Mouse (Mus musculus) intestine, embryonic 16.5 days (tissue): Measurements from ENCODE around the gene Hyou1. TPM values are rescaled to one million over a fixed set of nuclear protein-coding genes. Genes with fewer than 3 reads are reported as not detected.
"Not testable (repeated sequence)": the region's sequence is repeated elsewhere in the genome, so short reads cannot be mapped to it uniquely, and the experiment has no call there.

ENCODE experiments used
- ATAC-seq: fragments of 200-750 bp; cut with Nextera tagmentation; 2 replicates; pipeline ENCODE4 v1.8.0; 2017; ENCODE audit warnings: moderate TSS enrichment, moderate library complexity
- H3K27ac ChIP-seq: fragments of 300-500 bp; sonication (generic); 2 replicates; pipeline ENCODE4 v1.5.1; 2014; ENCODE audit warnings: mild to moderate bottlenecking, low read length
- H3K27me3 ChIP-seq: fragments of 300-500 bp; sonication (generic); replicated peaks from 2 replicates; pipeline ENCODE4 v1.6.1; 2014; ENCODE audit warnings: low read length, control low read depth, mixed read lengths; ENCODE audit not compliant: control insufficient read depth, insufficient read depth
- H3K36me3 ChIP-seq: fragments of 300-500 bp; sonication (generic); 2 replicates; pipeline ENCODE4 v1.6.1; 2014; ENCODE audit warnings: low read length, control low read depth; ENCODE audit not compliant: control insufficient read depth, insufficient read depth
- H3K4me1 ChIP-seq: fragments of 300-500 bp; sonication (generic); 2 replicates; pipeline ENCODE4 v1.6.1; 2014; ENCODE audit warnings: low read length, control low read depth, mixed read lengths; ENCODE audit not compliant: control insufficient read depth, insufficient read depth
- H3K4me2 ChIP-seq: fragments of 300-500 bp; sonication (generic); 2 replicates; pipeline ENCODE4 v1.6.1; 2014; ENCODE audit warnings: low read depth, low read length, control low read depth
- H3K4me3 ChIP-seq: fragments of 300-500 bp; sonication (generic); 2 replicates; pipeline ENCODE4 v1.5.1; 2014; ENCODE audit warnings: mild to moderate bottlenecking, low read length
- H3K9ac ChIP-seq: fragments of 300-500 bp; sonication (generic); 2 replicates; pipeline ENCODE4 v1.6.1; 2014; ENCODE audit warnings: low read depth, low read length
- H3K9me3 ChIP-seq: fragments of 300-500 bp; sonication (generic); 2 replicates; pipeline ENCODE4 v1.6.1; 2016; ENCODE audit warnings: low read length, control low read depth; ENCODE audit not compliant: control insufficient read depth
- WGBS: fragments of 180-500 bp; shearing (Covaris S2); extraction: QIAGEN DNeasy Blood & Tissue Kit; methylation state at CpG from one replicate; pipeline ENCODE4 v1.1.7; 2014; 5-methylcytosine and 5-hydroxymethylcytosine counted together
- polyA plus RNA-seq: library from polyadenylated mRNA; unstranded; fragments of >200 nt; fragmentation: Nextera tagmentation; extraction: Ambion mirVana; gene quantifications from 2 replicates; pipeline ENCODE4 v1.2.1, GENCODE M21; 2015

Gene Hyou1
- polyA plus RNA-seq, 1 experiment from 2014 or later: 36.5 TPM

DNA sequence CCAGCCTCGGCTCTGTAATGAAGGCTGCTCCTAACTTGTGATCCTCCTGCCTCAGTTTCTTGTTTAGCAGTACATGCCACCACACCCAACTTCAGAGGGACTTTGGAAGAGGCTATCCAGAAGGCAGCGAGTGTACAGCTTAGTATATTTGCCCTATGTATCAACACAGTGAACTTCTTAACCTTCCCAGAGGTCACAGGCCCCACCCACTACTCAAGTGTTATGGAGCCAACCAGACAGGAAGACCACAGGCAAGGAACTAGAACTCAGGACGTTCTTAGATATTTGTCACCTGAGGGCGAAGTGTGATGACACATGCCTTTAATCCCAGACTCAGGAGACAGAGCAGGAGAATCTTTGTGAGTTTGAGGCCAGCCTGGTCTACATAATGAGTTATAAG lies 31.7 kb upstream of the Hyou1 start:
- Histone ChIP-seq H3K27ac (no peak overlapping the region), H3K4me2 (no peak overlapping the region), H3K27me3 (no peaks in the 10 kb centered on the region), H3K9ac (no peak overlapping the region), H3K36me3 (peaks cover 24% of the 10 kb centered on the region), H3K4me3 (no peak overlapping the region), H3K4me1 (peaks cover 3% of the 10 kb centered on the region), H3K9me3 (no peaks in the 10 kb centered on the region)
- no peak for ATAC-seq
- WGBS: 88% methylated on average over 4 of the region's 4 CpGs

DNA sequence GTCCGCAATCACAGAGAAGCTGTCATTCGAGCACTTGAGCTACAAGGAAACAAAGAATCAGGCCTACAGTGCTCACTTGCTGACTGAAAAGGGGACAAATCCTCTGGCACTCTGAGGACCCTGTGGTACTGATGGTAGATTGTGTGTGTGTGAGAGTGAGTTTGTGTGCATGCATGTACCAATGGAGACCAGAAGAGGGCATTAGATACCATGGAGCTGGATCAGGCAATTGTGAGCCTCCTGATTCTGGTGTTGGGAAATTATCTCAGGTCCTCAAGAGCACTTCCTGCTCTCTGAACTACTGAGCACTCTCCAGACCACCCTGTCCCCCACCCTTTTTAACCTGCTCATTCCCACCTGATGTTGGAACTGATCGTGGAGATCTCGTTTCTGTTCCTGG lies 30.7 kb upstream of the Hyou1 start:
- WGBS: 94% methylated on average over 4 of the region's 4 CpGs

DNA sequence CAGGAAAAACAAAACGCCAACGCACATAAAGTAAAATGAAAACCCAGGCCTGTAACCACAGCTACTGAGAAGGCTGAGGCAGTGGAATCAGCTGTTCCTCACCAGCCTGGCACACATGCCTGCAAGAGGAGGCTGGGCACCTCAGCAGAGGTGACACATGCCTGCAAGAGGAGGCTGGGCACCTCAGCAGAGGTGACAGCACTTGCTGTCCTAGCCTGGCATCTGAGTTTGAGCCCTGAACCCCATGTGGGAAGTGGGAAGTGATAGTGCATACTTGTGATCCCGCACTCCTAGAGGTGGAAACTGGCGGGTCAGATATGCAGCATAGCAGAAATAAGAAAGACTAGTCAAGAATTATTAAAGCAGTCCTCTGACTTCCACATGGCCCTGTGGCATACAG lies 27.9 kb upstream of the Hyou1 start:
- no peak overlapping the region for H3K4me3 ChIP-seq
- no peaks in the 10 kb centered on the region for H3K27me3 ChIP-seq
- no peaks in the 10 kb centered on the region for H3K4me1 ChIP-seq
- no peak overlapping the region for H3K9ac ChIP-seq
- no peak for ATAC-seq
- no peak overlapping the region for H3K27ac ChIP-seq
- H3K9me3 ChIP-seq: no peaks in the 10 kb centered on the region
- 95% methylated on average over 4 of the region's 4 CpGs for WGBS
- H3K36me3 ChIP-seq: peaks cover 47% of the 10 kb centered on the region
- H3K4me2 ChIP-seq: no peak overlapping the region

More for the DNA sequence above, 30.7 kb upstream of the Hyou1 start:
- no peak for ATAC-seq
- no peak overlapping the region for H3K4me2 ChIP-seq
- no peaks in the 10 kb centered on the region for H3K9me3 ChIP-seq
- H3K27me3 ChIP-seq: no peaks in the 10 kb centered on the region
- H3K4me1 ChIP-seq: no peaks in the 10 kb centered on the region
- no peak overlapping the region for H3K9ac ChIP-seq
- no peak overlapping the region for H3K4me3 ChIP-seq
- peaks cover 27% of the 10 kb centered on the region for H3K36me3 ChIP-seq
- H3K27ac ChIP-seq: no peak overlapping the region

DNA sequence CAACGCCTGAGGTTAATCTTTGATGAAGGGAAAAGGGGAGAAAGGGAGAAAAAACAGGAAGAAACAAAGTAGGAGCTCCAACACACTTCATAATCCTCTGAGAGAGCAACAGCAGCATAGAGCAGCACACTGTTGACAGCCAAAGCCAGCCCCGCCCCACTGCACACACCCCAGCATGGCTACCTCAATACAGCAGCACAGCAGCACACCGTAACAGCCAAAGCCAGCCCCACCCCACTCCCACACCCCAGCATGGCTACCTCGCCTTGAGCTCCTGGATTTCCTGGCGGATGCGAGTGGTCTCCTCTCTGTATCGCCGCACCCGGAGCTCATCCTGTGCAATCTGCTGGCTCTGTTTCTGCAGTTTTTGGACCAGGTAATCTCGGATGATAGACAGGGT lies 27.0 kb upstream of the Hyou1 start:
- H3K4me1 ChIP-seq: no peaks in the 10 kb centered on the region
- H3K9me3 ChIP-seq: no peaks in the 10 kb centered on the region
- WGBS: 86% methylated on average over 10 of the region's 10 CpGs
- peaks cover 47% of the 10 kb centered on the region for H3K36me3 ChIP-seq
- no peak overlapping the region for H3K9ac ChIP-seq
- H3K4me3 ChIP-seq: no peak overlapping the region
- no peaks in the 10 kb centered on the region for H3K27me3 ChIP-seq
- no peak overlapping the region for H3K4me2 ChIP-seq
- no peak for ATAC-seq
- H3K27ac ChIP-seq: no peak overlapping the region

DNA sequence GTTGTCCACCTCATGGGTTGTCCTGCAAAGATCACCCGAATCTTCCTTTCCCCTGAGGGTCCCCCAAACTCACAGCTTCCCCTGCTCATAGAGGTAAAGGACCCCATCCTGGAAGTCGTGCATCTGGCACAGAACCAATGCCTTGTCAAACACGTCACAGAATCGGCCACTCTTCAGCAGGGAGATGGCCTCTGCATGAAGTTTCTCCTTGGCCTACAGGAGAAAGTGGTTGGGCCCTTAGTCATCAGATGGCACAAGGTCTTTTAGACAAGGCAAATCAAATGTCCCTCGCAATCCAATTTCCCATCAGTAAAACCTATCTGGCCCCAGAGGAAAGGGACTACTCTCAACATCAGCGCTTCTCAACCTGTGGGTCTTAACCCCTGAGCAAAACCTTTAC lies 26.1 kb upstream of the Hyou1 start:
- WGBS: 92% methylated on average over 6 of the region's 6 CpGs
- ATAC-seq: no peak
- no peak overlapping the region for H3K27ac ChIP-seq
- H3K27me3 ChIP-seq: no peaks in the 10 kb centered on the region
- peaks cover 46% of the 10 kb centered on the region for H3K36me3 ChIP-seq
- no peaks in the 10 kb centered on the region for H3K4me1 ChIP-seq
- no peaks in the 10 kb centered on the region for H3K9me3 ChIP-seq
- no peak overlapping the region for H3K9ac ChIP-seq
- H3K4me2 ChIP-seq: no peak overlapping the region
- no peak overlapping the region for H3K4me3 ChIP-seq

DNA sequence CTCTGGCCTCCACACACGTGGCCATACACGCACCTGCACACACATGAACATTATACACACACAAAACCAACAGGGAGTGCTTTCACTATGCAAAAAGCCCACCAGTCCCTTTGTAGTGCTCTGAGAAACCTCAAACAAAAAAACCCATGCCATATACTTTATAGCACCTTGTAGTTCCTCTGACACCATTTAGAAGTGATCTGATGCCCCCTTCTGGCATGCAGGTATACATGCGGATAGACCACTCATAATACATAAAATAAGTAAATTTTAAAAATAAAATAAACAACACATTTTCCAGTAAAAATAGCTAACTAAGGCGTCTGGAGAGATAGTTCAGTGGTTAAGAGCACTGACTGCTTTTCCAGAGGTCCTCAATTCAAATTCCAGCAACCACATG lies 22.1 kb upstream of the Hyou1 start:
- no peak overlapping the region for H3K4me2 ChIP-seq
- no peak overlapping the region for H3K9ac ChIP-seq
- H3K9me3 ChIP-seq: no peaks in the 10 kb centered on the region
- WGBS: 73% methylated on average over 4 of the region's 4 CpGs
- H3K4me3 ChIP-seq: no peak overlapping the region
- peaks cover 25% of the 10 kb centered on the region for H3K36me3 ChIP-seq
- ATAC-seq: no peak
- H3K4me1 ChIP-seq: peaks cover 7% of the 10 kb centered on the region
- no peak overlapping the region for H3K27ac ChIP-seq
- H3K27me3 ChIP-seq: no peaks in the 10 kb centered on the region

DNA sequence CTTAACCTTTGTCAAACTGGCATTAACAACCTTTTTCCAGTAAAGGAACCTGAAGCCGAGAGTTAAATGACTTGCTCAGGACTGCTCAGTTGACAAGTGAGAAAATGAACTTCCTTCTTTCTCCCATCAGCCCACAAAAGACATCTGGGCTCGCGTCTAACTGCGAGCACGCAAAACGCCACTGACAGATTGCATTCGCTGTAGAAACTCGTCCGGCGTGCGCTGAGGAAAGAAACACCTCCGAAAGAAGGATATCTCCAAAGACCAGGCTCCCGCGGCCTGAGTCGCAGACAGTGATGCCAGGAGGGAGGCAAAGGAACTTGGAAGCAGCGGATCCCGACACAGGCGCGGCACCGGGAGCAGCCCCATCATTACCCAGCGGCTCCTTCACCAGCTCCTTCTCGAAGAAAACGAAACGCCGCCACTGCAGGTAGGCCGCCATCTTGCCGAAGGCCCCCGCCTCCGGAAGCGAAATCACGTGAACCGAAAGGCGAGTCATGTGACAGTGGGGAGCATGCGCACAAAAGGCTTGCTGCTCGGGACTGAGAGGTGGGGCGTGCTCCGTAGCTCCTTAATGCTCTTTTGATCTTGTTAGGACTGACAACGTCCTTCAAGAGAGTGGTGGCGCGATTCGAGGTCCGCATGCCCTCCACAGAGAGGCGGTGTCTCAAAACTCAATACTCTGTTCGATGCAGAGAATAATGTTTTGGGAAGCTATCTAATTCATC lies 17.9 kb upstream of the Hyou1 start, which contains the start of gene Vps11:
Gene Vps11 (minus strand): TSS at position 481 of the 728 bp plus-strand sequence.
- ATAC-seq: peak; percentile 94
- Histone ChIP-seq H3K9ac (peak within 1 kb of the TSS; percentile 78), H3K9me3 (no peaks in the 10 kb centered on the region), H3K36me3 (peaks cover 2% of the 10 kb centered on the region; the same call in 1 of the 2 replicates), H3K27ac (peak within 1 kb of the TSS; percentile 71), H3K4me2 (peak within 1 kb of the TSS; percentile 66), H3K4me1 (peaks cover 7% of the 10 kb centered on the region), H3K4me3 (peak within 1 kb of the TSS; percentile 79), H3K27me3 (no peaks in the 10 kb centered on the region)
- WGBS: under 1% methylated on average over 44 of the region's 44 CpGs

DNA sequence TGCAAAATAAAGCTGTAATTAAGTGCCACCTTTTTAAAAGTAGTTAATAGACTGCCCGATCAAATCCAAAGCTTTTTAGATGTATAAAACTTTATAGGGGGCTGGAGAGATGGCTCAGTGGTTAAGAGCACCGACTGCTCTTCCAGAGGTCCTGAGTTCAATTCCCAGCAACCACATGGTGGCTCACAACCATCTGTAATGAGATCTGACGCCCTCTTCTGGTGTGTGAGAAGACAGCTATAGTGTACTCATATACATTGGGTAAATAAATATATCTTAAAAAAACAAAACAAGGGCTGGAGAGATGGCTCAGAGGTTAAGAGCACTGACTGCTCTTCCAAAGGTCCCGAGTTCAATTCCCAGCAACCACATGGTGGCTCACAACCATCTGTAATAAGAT lies 17.4 kb upstream of the Hyou1 start:
- peak overlapping the region; percentile 71 for H3K27ac ChIP-seq
- peak overlapping the region; percentile 79 for H3K4me3 ChIP-seq
- not testable (repeated sequence) for H3K4me1 ChIP-seq, H3K27me3 ChIP-seq, H3K9me3 ChIP-seq, H3K36me3 ChIP-seq
- WGBS: 35% methylated on average over 4 of the region's 4 CpGs
- peak; percentile 27; the same call in 1 of the 2 replicates for ATAC-seq
- H3K9ac ChIP-seq: peak overlapping the region; percentile 78
- H3K4me2 ChIP-seq: peak overlapping the region; percentile 53

DNA sequence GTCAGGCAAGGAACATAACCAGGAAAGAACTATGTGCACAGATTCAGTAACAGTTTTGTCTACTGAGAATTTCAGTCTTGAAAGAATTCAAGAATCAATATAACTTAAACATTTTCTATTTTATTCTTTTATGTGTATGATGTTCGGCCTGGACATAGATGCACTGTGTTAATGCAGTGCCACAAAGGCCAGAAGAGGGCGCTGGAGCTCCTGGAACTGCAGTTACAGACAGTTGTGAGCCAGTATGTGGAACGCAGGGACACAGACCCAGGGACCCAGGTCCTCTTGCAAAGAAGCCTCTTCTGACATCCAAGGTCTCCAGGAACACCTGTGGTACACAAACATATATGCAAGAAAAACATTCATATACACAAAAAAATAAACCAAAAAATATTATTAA lies 14.8 kb upstream of the Hyou1 start:
- Histone ChIP-seq H3K4me1 (peaks cover 7% of the 10 kb centered on the region), H3K36me3 (no peaks in the 10 kb centered on the region; the same call in 1 of the 2 replicates), H3K4me2 (no peak overlapping the region), H3K4me3 (no peak overlapping the region), H3K9ac (no peak overlapping the region), H3K27me3 (no peaks in the 10 kb centered on the region), H3K9me3 (no peaks in the 10 kb centered on the region), H3K27ac (no peak overlapping the region)
- no peak for ATAC-seq
- WGBS: 62% methylated on average over 3 of the region's 3 CpGs

DNA sequence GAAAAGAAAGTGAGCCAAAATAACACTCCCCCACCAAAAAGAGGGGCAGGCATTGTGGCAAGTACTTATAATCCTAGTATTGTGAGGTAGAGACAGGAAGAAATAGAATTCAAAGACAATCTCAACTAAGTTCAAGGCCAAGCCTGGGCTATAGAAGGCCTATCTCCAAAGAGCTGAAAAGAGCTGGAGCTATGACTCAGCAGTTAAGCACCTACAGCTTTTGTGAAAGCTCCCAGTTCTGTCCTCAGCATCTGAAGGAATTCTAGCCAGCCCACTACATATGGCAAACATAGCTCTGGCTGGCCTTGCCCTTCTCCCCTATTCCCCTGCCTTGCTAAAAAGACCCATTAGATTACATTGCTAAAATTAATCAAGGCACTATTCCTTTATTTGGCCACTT lies 5.9 kb upstream of the Hyou1 start:
- Histone ChIP-seq H3K27me3 (no peaks in the 10 kb centered on the region), H3K4me3 (no peak overlapping the region), H3K4me2 (no peak overlapping the region), H3K4me1 (0 out of 2 replicates have a peak, but pooled peaks cover 2% of the 10 kb centered on the region), H3K9ac (no peak overlapping the region), H3K9me3 (no peaks in the 10 kb centered on the region), H3K36me3 (0 out of 2 replicates have a peak, but pooled peaks cover 3% of the 10 kb centered on the region), H3K27ac (no peak overlapping the region)
- ATAC-seq: peak; percentile 28
